Mouse (Mus musculus): ENCODE data around the gene Zdhhc12.
"Not testable (repeated sequence)": the region's sequence is repeated elsewhere in the genome, so short reads cannot be mapped to it uniquely, and the experiment has no call there.

Zdhhc12 gene

GRCm38 (mm10) chr2:30093471-30094207 is at the start of gene Zdhhc12:
Gene Zdhhc12, minus strand, starts transcription at chr2:30093648.
- DNase-seq (ENCODE audit: low spot score), result peak; percentile 96

- DNase-seq (ENCODE audit: low spot score), result not testable (repeated sequence)
Measured at GRCm38 (mm10) chr2:30140021-30140420, 46.6 kb upstream of the Zdhhc12 start.

- DNase-seq (ENCODE audit: low spot score), result no peak
Measured at GRCm38 (mm10) chr2:30136458-30136857, 43.0 kb upstream of the Zdhhc12 start.

- DNase-seq (ENCODE audit: low spot score), result no peak
Measured at GRCm38 (mm10) chr2:30134928-30135620, 41.6 kb upstream of the Zdhhc12 start.

- DNase-seq (ENCODE audit: low spot score), result no peak
Measured at GRCm38 (mm10) chr2:30134378-30134711, 40.9 kb upstream of the Zdhhc12 start.

DNA sequence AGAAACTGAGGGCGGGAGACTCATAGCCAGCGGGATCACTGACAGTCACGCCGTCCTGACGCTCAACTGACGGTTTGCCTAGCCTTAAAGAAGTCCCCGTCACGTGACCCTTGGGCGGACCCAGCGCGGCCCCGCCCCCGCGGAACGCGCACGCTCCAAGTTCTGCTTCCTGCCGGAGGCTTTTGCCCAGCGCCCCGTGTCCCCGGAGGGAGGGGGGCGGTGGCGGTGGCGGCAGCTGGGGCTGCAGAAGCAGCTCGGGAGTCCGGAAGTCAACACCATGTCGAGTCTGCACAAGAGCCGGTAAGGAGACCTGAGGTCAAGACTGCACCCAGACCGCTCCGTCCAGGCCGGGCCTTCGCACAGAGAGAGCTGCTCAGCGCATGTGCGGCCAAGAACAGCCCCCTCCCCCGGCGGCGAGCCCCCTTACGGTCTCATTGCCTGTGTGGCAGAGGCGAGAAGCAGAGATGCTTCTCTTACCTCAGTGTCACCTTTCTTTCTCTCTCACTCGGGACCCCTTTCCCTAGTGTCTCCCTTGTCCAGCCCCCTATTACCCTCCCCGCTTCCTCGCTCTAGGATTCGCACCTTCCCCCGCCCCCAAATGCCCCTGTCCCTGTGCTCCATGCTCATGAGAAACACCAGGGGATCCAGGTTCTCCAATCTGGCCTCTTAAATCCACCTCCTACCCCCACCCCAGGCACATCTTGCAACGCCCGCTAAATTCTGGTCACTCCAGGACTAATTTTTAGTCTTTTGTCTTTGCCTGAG is 40.3 kb upstream of the Zdhhc12 start, which contains the start of gene Tbc1d13:
Tbc1d13 (plus strand) TSS at position 134 of the 765 bp plus-strand sequence.
- peak; percentile 96 for DNase-seq (ENCODE audit: low spot score)

DNA sequence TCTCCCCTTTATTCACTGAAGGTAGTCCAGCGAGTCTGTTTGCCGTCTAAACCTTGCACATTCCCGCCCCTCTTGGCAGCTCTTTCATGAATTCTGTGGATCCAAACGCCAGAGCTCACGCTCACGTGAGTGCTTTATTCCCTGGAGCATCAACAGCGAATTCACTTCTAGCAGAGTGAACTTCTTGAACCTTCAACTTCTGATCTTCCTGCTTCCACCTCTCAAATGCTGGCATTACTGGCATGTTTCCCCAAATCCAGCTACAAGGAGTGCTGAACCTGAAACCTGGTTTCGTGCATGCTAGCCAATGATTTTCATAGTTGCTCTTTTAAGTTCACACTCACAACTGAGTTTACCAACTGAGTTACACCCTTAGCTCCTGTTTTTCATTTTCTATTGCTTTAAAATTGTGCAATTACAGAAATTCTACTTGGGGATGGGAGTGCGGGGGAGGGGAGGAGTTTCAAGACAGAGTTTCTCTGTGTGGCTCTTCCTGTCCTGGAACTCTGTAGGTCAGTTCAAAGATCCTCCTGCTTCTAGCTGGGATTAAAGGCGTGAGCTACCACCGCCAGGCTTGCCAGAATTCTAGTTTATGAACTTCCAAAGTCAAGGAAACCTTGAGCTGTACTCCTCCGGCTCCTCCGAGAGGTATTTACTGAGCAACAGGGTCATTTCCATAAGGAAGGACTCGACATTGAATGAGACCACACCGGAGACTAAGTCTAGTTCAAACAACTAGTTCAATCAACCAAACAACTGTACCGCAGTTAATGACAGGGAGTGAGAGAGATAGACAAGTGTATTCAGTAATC is 39.6 kb upstream of the Zdhhc12 start:
- no peak for DNase-seq (ENCODE audit: low spot score)

- not testable (repeated sequence) for DNase-seq (ENCODE audit: low spot score)
Measured at GRCm38 (mm10) chr2:30131240-30131639, 37.8 kb upstream of the Zdhhc12 start.

DNA sequence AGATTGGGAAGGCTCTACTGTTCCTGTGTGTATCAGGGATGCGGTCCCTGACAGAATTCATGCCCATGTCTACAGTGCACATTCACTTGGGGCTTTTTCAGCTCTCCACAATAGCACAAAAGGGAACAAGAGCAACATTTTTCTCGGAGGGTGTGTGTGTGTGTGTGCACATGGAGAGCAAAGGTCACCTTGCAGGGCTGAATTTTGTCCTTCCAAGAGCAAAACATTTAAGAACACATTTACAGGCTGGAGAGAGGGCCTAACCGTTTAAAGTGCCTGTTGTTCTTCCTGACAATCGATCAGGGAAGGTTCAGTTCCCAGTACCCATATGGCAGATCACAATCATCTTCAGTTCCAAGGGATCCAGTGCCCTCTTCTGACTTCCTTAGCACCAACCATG is 36.7 kb upstream of the Zdhhc12 start:
- DNase-seq (ENCODE audit: low spot score), result no peak

GRCm38 (mm10) chr2:30128789-30129188 is 35.3 kb upstream of the Zdhhc12 start:
- peak; percentile 74 for DNase-seq (ENCODE audit: low spot score)

GRCm38 (mm10) chr2:30124472-30125274 is 31.2 kb upstream of the Zdhhc12 start, which contains the start of gene Zer1:
Gene Zer1, minus strand, starts transcription at chr2:30124585.
- peak; percentile 96 for DNase-seq (ENCODE audit: low spot score)

DNA sequence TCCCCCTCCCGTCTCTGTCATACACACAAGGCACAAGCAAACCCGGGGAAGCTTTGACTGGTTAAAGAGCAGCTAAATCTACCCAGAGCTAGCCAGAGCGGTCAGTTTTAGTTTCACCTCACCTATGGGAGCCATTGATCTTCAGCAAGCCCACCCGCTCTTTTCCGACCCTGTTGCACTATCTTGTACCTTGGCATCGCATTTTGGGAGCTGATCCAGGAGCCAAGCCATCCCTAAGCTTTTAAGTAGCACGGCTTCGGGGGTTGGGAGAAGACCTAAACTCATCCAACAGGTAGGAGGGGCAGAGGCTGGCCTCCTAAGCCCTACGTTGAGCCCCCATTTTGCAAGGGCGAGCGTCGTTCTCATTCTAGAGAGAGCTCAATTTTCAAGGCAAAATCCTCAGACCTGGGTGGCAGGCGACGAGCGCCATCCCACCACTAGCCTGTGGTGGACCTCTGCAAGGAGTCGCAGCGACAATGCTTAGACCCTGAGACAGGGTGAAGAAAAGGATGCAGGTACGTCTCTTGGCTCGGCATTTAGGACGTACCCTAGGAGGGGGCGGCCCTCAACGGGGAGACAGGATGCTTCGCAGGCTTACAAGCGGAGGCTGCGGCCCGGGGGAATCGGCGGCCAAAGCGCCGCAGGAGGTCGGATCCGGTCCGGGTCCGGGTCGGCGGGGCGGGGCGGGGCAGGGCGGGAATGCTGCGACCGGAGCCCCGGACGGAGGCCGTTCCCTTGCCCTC is 30.5 kb upstream of the Zdhhc12 start:
- peak; percentile 56 for DNase-seq (ENCODE audit: low spot score)

DNA sequence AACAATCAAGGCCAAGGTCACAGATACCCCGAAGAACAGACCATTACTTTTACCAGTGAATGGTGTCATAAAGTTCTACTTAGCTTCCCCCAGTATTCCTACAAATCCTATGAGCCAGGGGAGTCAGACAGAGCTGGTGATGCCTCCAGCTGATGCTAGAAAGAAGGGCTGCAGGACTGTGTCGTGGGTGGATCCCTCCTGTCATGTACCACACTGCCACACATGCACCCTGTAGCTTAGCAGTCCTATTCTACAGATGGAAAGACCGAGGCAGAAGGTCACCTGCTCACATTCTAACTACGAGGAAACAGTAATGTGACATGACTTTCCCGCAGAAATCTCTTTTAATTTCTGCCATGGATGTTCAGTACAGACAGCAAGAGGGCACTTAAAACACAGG is 29.3 kb upstream of the Zdhhc12 start:
- DNase-seq (ENCODE audit: low spot score), result no peak

- no peak for DNase-seq (ENCODE audit: low spot score)
Measured at GRCm38 (mm10) chr2:30120269-30120668, 26.8 kb upstream of the Zdhhc12 start.

DNA sequence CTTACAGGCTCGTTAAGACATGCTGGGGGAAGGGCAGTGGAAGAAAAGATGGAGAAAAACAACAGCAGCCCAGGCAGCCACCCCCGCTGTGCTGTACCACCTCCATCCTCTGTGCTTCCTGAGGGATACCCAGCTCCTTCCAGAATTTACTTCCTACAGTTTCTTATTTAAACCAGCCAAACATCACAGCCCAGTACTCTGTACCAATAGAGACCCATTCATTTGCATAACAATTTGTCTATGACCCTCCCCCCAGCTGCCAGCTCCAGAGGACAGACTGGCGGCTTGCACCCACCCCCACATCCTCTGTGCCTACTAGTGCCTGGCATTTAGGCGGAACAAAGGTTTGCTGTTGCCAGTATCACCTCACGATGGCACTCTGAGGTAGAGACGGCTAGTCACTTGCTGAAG is 26.2 kb upstream of the Zdhhc12 start:
- no peak for DNase-seq (ENCODE audit: low spot score)

DNA sequence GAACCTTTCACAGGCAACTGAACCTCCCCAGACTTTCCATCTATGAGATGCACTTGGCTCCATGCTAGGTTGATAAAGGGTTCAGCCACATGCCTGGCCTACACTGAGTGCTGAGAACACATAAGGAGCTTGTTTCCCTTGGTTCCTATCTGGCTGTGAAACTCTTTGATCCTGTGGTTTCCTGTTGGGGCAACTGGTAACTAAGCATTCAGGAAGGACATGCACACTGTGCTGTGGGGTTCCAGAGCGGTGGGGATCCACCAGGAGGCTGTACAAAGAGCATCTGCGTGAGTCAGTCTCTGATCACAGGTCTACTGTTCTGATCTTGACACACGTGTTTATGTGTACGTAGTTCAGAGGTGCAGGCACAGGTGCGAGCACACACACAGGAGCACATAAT is 19.1 kb upstream of the Zdhhc12 start:
- DNase-seq (ENCODE audit: low spot score), result no peak

GRCm38 (mm10) chr2:30111500-30111899 is 18.1 kb upstream of the Zdhhc12 start:
- DNase-seq (ENCODE audit: low spot score), result no peak

DNA sequence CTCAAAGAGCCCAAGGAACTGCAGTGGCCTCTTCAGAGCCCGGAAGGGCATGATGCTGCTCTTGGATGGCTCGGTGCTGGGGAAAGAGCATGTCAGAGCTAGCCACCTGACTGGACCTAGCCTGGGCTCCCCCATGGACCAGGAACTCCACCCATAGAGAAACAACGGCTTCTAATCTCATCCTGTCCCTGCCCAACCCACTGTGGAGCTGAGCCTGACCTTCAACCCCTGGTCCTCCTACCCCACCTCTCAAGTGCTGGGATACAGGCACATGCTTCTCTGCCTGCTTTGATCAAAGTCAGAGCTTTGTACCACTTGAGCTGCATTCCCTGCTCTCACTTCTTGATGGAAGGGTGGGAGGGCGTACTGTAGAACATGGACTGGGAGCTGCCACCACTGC is 14.8 kb upstream of the Zdhhc12 start:
- DNase-seq (ENCODE audit: low spot score), result no peak

DNA sequence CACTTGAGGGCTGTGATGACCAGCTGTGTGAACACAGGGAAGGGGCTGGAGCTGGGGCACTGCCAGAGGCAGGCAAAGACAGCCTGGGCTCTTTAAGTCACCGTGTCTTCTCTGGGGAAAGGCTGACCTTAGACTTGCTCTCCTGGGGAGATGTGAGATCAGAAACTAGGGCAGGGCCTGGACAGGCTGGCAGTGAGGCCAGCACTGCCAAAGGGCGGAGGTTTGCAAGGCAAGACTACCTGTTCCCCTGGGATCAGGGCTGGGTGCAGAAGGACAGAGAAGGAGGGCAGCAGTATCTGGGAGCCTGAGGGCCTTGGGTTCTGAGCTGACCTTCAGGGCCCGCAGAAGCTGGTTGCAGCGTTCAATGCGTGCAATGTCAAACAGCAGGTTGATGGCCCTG is 14.2 kb upstream of the Zdhhc12 start:
- no peak for DNase-seq (ENCODE audit: low spot score)

- DNase-seq (ENCODE audit: low spot score), result peak; percentile 80
Measured at GRCm38 (mm10) chr2:30106364-30106763, 12.9 kb upstream of the Zdhhc12 start.

Measured in embryo, embryonic 10 days (tissue).